Mouse (Mus musculus): ENCODE measurements at regions not wholly inside any gene's neighbourhood (a gene's known extent, or its start where the extent isn't known, plus 50 kb on each side); places are given as distances from the start of the nearest gene placed in this dataset. TPM values are rescaled to one million over a fixed set of nuclear protein-coding genes. Genes with fewer than 3 reads are reported as not detected.

DNA sequence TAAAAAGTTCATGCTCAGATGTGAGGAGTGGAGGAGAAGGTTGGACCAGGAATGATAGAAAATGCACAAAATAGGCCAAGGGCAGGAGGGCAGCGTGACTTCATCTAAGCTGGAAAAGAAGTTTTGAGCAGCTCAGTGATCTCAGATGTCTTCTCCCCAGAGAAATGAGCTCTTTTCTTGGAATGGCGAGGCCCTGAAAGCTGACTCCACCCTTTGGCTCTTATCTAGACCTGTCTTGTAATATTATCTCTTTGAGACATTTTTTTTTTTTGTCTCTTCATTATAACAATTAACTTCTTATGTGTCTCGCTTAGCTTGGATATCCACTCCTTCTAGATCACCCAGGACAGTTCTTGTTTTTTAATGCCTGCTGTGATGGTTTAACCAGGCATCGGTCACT lies 53.0 kb upstream of the Kif2a start:
- no peak overlapping the region for H3K9ac ChIP-seq (replicated peaks; ENCODE audit: low read length)
- 81% methylated on average over 4 of the region's 4 CpGs for WGBS
- no peaks in the 10 kb centered on the region for H3K9me3 ChIP-seq (ENCODE audit: low read length)
- no peak overlapping the region for H3K4me3 ChIP-seq (ENCODE audit: low read length)
- peaks cover 12% of the 10 kb centered on the region for H3K4me1 ChIP-seq (ENCODE audit: insufficient read depth, low read length)
- no peak overlapping the region for H3K27ac ChIP-seq (ENCODE audit: low read length)
- H3K36me3 ChIP-seq (ENCODE audit: insufficient read depth, low read length), result no peaks in the 10 kb centered on the region
- H3K4me2 ChIP-seq (replicated peaks; ENCODE audit: low read depth, low read length), result no peak overlapping the region
- no peak for ATAC-seq (ENCODE audit: low FRiP score, low TSS enrichment)
- no peaks in the 10 kb centered on the region for H3K27me3 ChIP-seq (ENCODE audit: insufficient read depth, low read length)

GRCm38 (mm10) chr13:107073039-107073620 lies 51.2 kb upstream of the Kif2a start:
- 4% methylated on average over 14 of the region's 14 CpGs for WGBS
- Histone ChIP-seq H3K9me3 (ENCODE audit: low read length) (no peaks in the 10 kb centered on the region), H3K4me1 (ENCODE audit: insufficient read depth, low read length) (peaks cover 12% of the 10 kb centered on the region), H3K4me2 (replicated peaks; ENCODE audit: low read depth, low read length) (peak overlapping the region; percentile 61), H3K27ac (ENCODE audit: low read length) (no peak overlapping the region), H3K4me3 (ENCODE audit: low read length) (peak overlapping the region; percentile 38), H3K36me3 (ENCODE audit: insufficient read depth, low read length) (no peaks in the 10 kb centered on the region), H3K27me3 (ENCODE audit: insufficient read depth, low read length) (no peaks in the 10 kb centered on the region), H3K9ac (replicated peaks; ENCODE audit: low read length) (peak overlapping the region; percentile 51)
- ATAC-seq (ENCODE audit: low FRiP score, low TSS enrichment), result peak; percentile 70; the same call in 1 of the 2 replicates

- H3K9me3 ChIP-seq (ENCODE audit: low read length), result no peaks in the 10 kb centered on the region
- H3K36me3 ChIP-seq (ENCODE audit: insufficient read depth, low read length), result no peaks in the 10 kb centered on the region
- no peak overlapping the region for H3K27ac ChIP-seq (ENCODE audit: low read length)
- 29% methylated on average over 11 of the region's 11 CpGs for WGBS
- peak overlapping the region; percentile 38 for H3K4me3 ChIP-seq (ENCODE audit: low read length)
- ATAC-seq (ENCODE audit: low FRiP score, low TSS enrichment), result peak; percentile 65; the same call in 1 of the 2 replicates
- H3K4me2 ChIP-seq (replicated peaks; ENCODE audit: low read depth, low read length), result peak overlapping the region; percentile 61
- peak overlapping the region; percentile 51 for H3K9ac ChIP-seq (replicated peaks; ENCODE audit: low read length)
- H3K27me3 ChIP-seq (ENCODE audit: insufficient read depth, low read length), result no peaks in the 10 kb centered on the region
- H3K4me1 ChIP-seq (ENCODE audit: insufficient read depth, low read length), result peaks cover 12% of the 10 kb centered on the region
These were observed 50.6 kb upstream of the Kif2a start for GRCm38 (mm10) chr13:107072345-107073038.

Small RNA genes in the stretch of these regions (microRNA-seq; reads per million reads assigned to microRNA genes)
- gene Gm22118, result not detected

Data from kidney, embryonic 16.5 days (tissue).